Mouse (Mus musculus) stomach, embryonic 15.5 days (tissue): ENCODE results near the gene Ypel3. TPM values are rescaled to one million over a fixed set of nuclear protein-coding genes. Genes with fewer than 3 reads are reported as not detected.
"Not testable (repeated sequence)": the region's sequence is repeated elsewhere in the genome, so short reads cannot be mapped to it uniquely, and the experiment has no call there.

Source experiments
- ATAC-seq: fragments of 200-750 bp; cut with Nextera tagmentation; 2 replicates; pipeline ENCODE4 v1.8.0; 2017; ENCODE audit warnings: low read depth, moderate number of reproducible peaks, moderate TSS enrichment; ENCODE audit not compliant: insufficient read depth, low FRiP score
- H3K27ac ChIP-seq: fragments of 300-500 bp; sonication (generic); 2 replicates; pipeline ENCODE4 v1.5.1; 2015; ENCODE audit warnings: mild to moderate bottlenecking, inconsistent platforms
- H3K27me3 ChIP-seq: fragments of 300-500 bp; sonication (generic); replicated peaks from 2 replicates; pipeline ENCODE4 v1.6.1; 2015; ENCODE audit warnings: inconsistent platforms
- H3K36me3 ChIP-seq: fragments of 300-500 bp; sonication (generic); 2 replicates; pipeline ENCODE4 v1.6.1; 2015; ENCODE audit warnings: inconsistent platforms
- H3K4me1 ChIP-seq: fragments of 300-500 bp; sonication (generic); 2 replicates; pipeline ENCODE4 v1.6.1; 2015; ENCODE audit warnings: inconsistent platforms
- H3K4me2 ChIP-seq: fragments of 300-500 bp; sonication (generic); 2 replicates; pipeline ENCODE4 v1.6.1; 2015; ENCODE audit warnings: mild to moderate bottlenecking, inconsistent platforms
- H3K4me3 ChIP-seq: fragments of 300-500 bp; sonication (generic); replicated peaks from 2 replicates; pipeline ENCODE4 v1.5.1; 2015; ENCODE audit warnings: inconsistent platforms
- H3K9ac ChIP-seq: fragments of 300-500 bp; sonication (generic); 2 replicates; pipeline ENCODE4 v1.6.1; 2015; ENCODE audit warnings: inconsistent platforms
- H3K9me3 ChIP-seq: fragments of 300-500 bp; sonication (generic); 2 replicates; pipeline ENCODE4 v1.6.1; 2016; ENCODE audit warnings: inconsistent platforms
- WGBS: fragments of 180-500 bp; shearing (Covaris S2); methylation state at CpG from one replicate; pipeline ENCODE4 v1.1.7; 2015; 5-methylcytosine and 5-hydroxymethylcytosine counted together
- polyA plus RNA-seq: library from polyadenylated mRNA; unstranded; fragments of >200 nt; fragmentation: Nextera tagmentation; extraction: Ambion mirVana; gene quantifications from 2 replicates; pipeline ENCODE4 v1.2.1, GENCODE M21; 2015

Gene Ypel3
- polyA plus RNA-seq, 1 experiment from 2014 or later = 93.0 TPM

GRCm38 (mm10) chr7:126770784-126771183 lies 6.0 kb upstream of the Ypel3 start:
- H3K9ac ChIP-seq = no peak overlapping the region
- H3K27me3 ChIP-seq = no peaks in the 10 kb centered on the region
- 73% methylated on average over 12 of the region's 12 CpGs for WGBS
- H3K9me3 ChIP-seq = no peaks in the 10 kb centered on the region
- H3K36me3 ChIP-seq = peaks cover 45% of the 10 kb centered on the region
- no peak overlapping the region for H3K4me3 ChIP-seq
- peaks cover 6% of the 10 kb centered on the region for H3K4me1 ChIP-seq
- no peak overlapping the region for H3K27ac ChIP-seq
- no peak overlapping the region for H3K4me2 ChIP-seq
- ATAC-seq = no peak

DNA sequence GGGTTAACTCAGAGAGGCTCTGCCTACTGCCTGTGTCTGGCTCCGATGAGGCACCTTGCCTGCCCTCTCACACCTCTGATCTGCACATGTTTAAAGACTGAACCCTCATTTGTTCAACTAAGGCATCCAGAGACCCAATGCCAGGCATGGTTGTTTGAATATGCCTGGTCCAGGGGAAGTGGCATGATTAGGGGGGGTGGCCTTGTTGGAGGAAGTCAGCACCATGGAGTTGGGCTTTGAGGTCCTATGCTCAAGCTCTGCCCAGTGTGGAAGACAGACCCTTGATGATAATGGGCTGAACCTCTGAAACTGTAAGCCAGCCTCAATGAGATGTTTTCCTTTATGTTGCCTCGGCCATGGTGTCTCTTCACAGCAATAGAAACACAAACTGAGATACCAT lies 3.4 kb upstream of the Ypel3 start:
- peaks cover 23% of the 10 kb centered on the region for H3K4me1 ChIP-seq
- no peak overlapping the region for H3K9ac ChIP-seq
- no peaks in the 10 kb centered on the region for H3K9me3 ChIP-seq
- peaks cover 23% of the 10 kb centered on the region; the same call in 1 of the 2 replicates for H3K36me3 ChIP-seq
- ATAC-seq = no peak
- 77% methylated on average over 2 of the region's 2 CpGs for WGBS
- H3K27ac ChIP-seq = no peak overlapping the region
- no peak overlapping the region for H3K4me3 ChIP-seq
- H3K4me2 ChIP-seq = no peak overlapping the region
- H3K27me3 ChIP-seq = no peaks in the 10 kb centered on the region

DNA sequence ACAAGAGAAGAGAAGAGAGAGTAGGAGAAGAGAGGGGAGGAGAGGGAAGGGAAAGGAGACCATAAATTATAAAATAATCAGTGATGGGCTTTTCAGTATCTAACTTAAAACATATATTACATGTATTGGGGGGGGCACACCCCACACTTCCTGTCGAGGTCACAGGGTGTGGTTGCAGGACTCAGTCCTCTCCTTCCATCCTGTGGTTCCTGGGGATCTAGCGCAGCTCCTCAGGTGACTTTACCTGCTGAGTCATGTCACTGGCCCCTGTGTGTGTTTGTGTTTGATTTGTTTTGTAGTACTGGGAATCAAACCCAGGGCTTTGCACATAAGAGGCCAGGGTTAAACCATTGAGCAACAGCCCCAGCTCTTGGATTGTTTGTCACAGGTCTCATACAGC lies 2.3 kb upstream of the Ypel3 start:
- Histone ChIP-seq H3K27ac (no peak overlapping the region), H3K4me1 (peaks cover 26% of the 10 kb centered on the region), H3K27me3 (no peaks in the 10 kb centered on the region), H3K36me3 (peaks cover 16% of the 10 kb centered on the region; the same call in 1 of the 2 replicates), H3K4me3 (no peak overlapping the region), H3K9ac (no peak overlapping the region), H3K4me2 (no peak overlapping the region), H3K9me3 (no peaks in the 10 kb centered on the region)
- ATAC-seq = no peak
- WGBS = 67% methylated on average over 2 of the region's 2 CpGs

- H3K36me3 ChIP-seq = peaks cover 7% of the 10 kb centered on the region; the same call in 1 of the 2 replicates
- no peak for ATAC-seq
- no peak overlapping the region for H3K4me2 ChIP-seq
- 73% methylated on average over 10 of the region's 10 CpGs for WGBS
- no peak overlapping the region for H3K9ac ChIP-seq
- peak overlapping the region; percentile 86 for H3K27ac ChIP-seq
- no peak overlapping the region for H3K4me3 ChIP-seq
- peaks cover 33% of the 10 kb centered on the region for H3K4me1 ChIP-seq
- H3K9me3 ChIP-seq = no peaks in the 10 kb centered on the region
- no peaks in the 10 kb centered on the region for H3K27me3 ChIP-seq
Observed at GRCm38 (mm10) chr7:126775185-126775977, 1.4 kb upstream of the Ypel3 start.

DNA sequence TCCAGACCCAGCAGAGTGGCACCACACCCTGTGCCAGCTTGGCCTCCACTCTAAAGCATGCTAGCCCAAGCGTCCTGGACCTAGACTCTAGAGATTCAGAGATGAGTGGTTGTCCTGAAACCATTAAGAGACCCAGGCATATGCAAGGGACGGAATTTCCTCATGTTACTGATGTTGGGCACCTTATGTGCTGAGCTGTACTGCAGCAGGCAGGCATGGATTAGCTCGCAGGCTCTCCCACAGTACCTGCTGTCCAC lies 849 bp upstream of the Ypel3 start:
- Histone ChIP-seq H3K9ac (no peak overlapping the region), H3K4me1 (peaks cover 38% of the 10 kb centered on the region), H3K36me3 (0 out of 2 replicates have a peak, but pooled peaks cover 2% of the 10 kb centered on the region), H3K9me3 (no peaks in the 10 kb centered on the region), H3K4me2 (peak overlapping the region; percentile 90), H3K27me3 (no peaks in the 10 kb centered on the region), H3K4me3 (peak overlapping the region; percentile 63), H3K27ac (peak overlapping the region; percentile 86)
- WGBS = 53% methylated on average over 3 of the region's 3 CpGs
- no peak for ATAC-seq

DNA sequence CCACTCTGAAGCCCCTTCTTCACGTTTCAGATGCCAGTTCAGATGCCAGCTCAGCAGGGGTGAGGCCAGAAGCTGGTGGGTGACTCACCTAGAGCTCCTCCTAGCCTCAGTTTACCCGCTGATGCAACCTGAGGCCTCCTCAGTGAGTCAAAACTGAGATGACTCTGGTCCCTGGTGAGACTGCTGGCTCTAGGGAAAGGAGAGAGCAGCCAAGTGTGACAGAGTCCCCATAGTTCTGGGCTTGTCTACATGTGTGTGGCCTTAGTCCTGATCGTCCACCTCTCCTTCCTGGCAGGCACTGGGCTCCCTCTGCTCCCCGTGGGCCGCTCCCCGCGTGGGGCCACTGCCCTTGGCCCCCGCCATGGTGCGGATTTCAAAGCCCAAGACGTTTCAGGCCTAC lies 721 bp downstream of the Ypel3 start:
- 0 out of 2 replicates have a peak, but pooled peaks cover 2% of the 10 kb centered on the region for H3K36me3 ChIP-seq
- 51% methylated on average over 10 of the region's 10 CpGs for WGBS
- H3K9ac ChIP-seq = peak overlapping the region; percentile 75; the same call in 1 of the 2 replicates
- H3K4me2 ChIP-seq = peak overlapping the region; percentile 90
- no peaks in the 10 kb centered on the region for H3K9me3 ChIP-seq
- H3K27me3 ChIP-seq = no peaks in the 10 kb centered on the region
- H3K4me3 ChIP-seq = peak overlapping the region; percentile 63
- no peak for ATAC-seq
- peak overlapping the region; percentile 76; the same call in 1 of the 2 replicates for H3K27ac ChIP-seq
- peaks cover 47% of the 10 kb centered on the region for H3K4me1 ChIP-seq

DNA sequence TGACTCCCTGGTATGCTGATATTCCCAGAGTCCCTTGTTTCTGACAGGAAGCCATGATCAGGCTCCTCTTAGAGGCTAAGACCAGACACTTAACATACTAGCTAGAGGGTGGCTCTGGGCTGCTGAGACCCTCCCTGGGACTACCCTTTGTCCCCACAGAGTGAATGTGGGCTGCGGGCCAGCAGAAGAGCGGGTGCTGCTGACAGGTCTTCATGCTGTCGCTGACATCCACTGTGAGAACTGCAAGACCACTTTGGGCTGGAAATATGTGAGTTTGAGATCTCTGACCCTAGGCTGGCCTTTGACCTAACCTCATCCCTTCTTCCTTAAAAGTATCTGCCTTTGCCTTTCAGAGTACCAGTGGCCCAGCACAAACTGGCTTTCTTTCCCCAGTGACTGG lies 1.4 kb downstream of the Ypel3 start:
- peak overlapping the region; percentile 63; the same call in 1 of the 2 replicates for H3K4me3 ChIP-seq
- no peaks in the 10 kb centered on the region for H3K27me3 ChIP-seq
- H3K4me2 ChIP-seq = peak overlapping the region; percentile 90
- no peak overlapping the region for H3K27ac ChIP-seq
- peaks cover 47% of the 10 kb centered on the region for H3K4me1 ChIP-seq
- H3K9me3 ChIP-seq = no peaks in the 10 kb centered on the region
- 79% methylated on average over 3 of the region's 3 CpGs for WGBS
- no peak for ATAC-seq
- no peak overlapping the region for H3K9ac ChIP-seq
- H3K36me3 ChIP-seq = 0 out of 2 replicates have a peak, but pooled peaks cover 4% of the 10 kb centered on the region

- peaks cover 47% of the 10 kb centered on the region for H3K4me1 ChIP-seq
- WGBS = 86% methylated on average over 7 of the region's 7 CpGs
- not testable (repeated sequence) for H3K9ac ChIP-seq, H3K36me3 ChIP-seq, H3K4me2 ChIP-seq, H3K4me3 ChIP-seq, H3K27me3 ChIP-seq, H3K9me3 ChIP-seq, H3K27ac ChIP-seq, ATAC-seq
Observed at GRCm38 (mm10) chr7:126779101-126779500, 2.3 kb downstream of the Ypel3 start.

DNA sequence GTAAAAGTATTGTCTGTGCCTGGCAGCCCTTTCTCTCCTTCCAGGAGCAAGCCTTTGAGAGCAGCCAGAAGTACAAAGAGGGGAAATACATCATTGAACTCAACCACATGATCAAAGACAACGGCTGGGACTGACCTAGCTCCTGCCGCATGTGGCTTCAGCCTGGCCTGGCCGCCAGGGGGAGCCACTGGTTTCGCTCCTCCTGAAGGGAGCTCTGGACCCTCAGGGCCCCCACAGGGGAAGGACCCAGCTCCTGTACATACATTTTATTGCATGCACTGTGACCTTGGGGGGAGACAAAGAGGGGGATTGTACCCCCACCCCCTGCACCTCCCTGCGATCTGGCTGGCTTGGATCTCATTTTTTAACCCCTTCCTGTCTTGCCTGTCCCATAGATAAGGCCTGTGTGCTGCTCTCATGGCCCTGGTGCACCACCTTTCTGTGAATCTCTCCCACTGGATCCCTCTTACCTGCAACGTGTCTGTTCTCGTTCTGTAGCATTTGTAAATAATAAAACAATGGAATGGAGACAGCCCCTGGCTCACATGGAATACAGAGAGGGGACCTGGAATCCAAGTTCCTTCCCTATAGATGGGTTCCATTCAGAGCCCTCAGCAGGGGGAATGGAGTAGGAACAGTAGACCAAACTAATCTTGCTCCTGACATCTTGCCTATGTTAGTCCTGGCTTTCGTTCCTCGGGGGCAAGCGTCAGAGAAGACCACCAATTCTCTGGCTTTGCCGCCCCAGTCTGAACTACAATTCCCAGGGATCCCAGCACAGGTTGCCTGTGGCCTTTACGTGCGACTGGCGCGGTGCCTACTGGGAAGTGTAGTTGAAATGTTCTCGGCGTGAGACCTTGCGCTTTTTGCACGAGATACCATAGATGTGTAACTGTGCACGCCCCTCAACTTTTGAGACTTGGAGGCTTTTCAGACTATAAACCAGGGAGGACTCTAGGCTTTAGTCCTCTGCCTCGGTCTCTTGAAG lies 3.5 kb downstream of the Ypel3 start:
- Histone ChIP-seq H3K9me3 (no peaks in the 10 kb centered on the region), H3K4me2 (peak overlapping the region; percentile 89), H3K27me3 (no peaks in the 10 kb centered on the region), H3K36me3 (peaks cover 10% of the 10 kb centered on the region; the same call in 1 of the 2 replicates), H3K27ac (peak overlapping the region; percentile 60), H3K4me3 (peak overlapping the region; percentile 46), H3K4me1 (peaks cover 43% of the 10 kb centered on the region), H3K9ac (peak overlapping the region; percentile 24)
- under 1% methylated on average over 21 of the region's 21 CpGs for WGBS
- ATAC-seq = peak; percentile 57

DNA sequence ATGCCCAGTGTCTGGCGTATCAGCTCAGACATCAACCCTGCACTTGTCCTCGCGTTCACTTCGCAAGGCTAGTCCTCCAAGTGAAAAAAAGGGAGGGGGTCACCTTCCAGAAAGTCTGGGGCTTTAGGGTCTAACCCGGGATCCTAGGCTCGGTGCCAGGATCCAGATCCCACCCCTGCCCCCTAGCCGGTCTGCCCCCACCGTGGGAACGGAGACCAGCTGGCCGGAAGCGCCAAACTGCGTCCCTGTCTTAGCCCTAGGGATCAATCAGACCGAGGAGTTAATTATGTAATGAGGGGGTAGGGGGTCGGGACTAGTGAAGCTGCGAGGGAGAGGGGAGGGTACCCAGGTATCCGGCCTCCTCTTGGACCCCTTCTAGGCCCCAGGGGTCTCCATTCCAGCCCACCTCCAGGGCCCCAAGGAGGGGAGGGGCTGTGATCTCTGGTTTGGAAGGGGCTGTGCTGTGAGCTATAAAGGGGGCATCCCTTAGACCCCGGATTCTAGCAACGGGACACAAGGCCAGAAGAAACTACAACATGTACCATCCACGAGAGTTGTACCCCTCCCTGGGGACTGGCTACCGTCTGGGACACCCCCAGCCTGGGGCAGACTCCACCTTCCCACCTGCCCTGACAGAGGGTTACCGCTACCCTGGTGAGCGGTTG lies 4.3 kb downstream of the Ypel3 start, which contains the start of gene Tbx6:
TSS of gene Tbx6 (plus strand) at position 513 of the 665 bp plus-strand sequence.
- Histone ChIP-seq H3K4me2 (peak within 1 kb of the TSS; percentile 89), H3K4me3 (peak within 1 kb of the TSS; percentile 46), H3K9ac (peak within 1 kb of the TSS; percentile 24), H3K36me3 (peaks cover 18% of the 10 kb centered on the region), H3K27ac (peak within 1 kb of the TSS; percentile 60), H3K9me3 (no peaks in the 10 kb centered on the region), H3K27me3 (no peaks in the 10 kb centered on the region), H3K4me1 (peaks cover 38% of the 10 kb centered on the region)
- WGBS = 7% methylated on average over 22 of the region's 22 CpGs
- no peak; the same call in 1 of the 2 replicates for ATAC-seq

- Histone ChIP-seq H3K9me3 (no peaks in the 10 kb centered on the region), H3K36me3 (peaks cover 25% of the 10 kb centered on the region), H3K27me3 (no peaks in the 10 kb centered on the region), H3K4me3 (peak overlapping the region; percentile 46; the same call in 1 of the 2 replicates), H3K27ac (peak overlapping the region; percentile 60; the same call in 1 of the 2 replicates), H3K4me1 (peaks cover 33% of the 10 kb centered on the region), H3K4me2 (peak overlapping the region; percentile 89), H3K9ac (no peak overlapping the region)
- ATAC-seq = no peak
- 34% methylated on average over 11 of the region's 11 CpGs for WGBS
Observed at GRCm38 (mm10) chr7:126781661-126782370, 5.1 kb downstream of the Ypel3 start.
